Mouse (Mus musculus): Measurements from ENCODE around the gene Tbc1d32. TPM values are rescaled to one million over a fixed set of nuclear protein-coding genes. Genes with fewer than 3 reads are reported as not detected.
A peak's percentile ranks its signal among the peaks of the same experiment; 100 is the strongest.

The Tbc1d32 gene
- 1 to 10 TPM; 8.0 to 8.1 TPM for total RNA-seq (2021)
- long read RNA-seq, experiment 1, full-length matches to known transcripts, result 3 of 3 reads
- long read RNA-seq, experiment 1, partial matches to known transcripts, result 0 of 3 reads
- long read RNA-seq, experiment 1, other reads (novel, unspliced or antisense), result 0 of 3 reads
- long read RNA-seq, experiment 2, full-length matches to known transcripts, result 2 of 3 reads
- long read RNA-seq, experiment 2, partial matches to known transcripts, result 1 of 3 reads
- long read RNA-seq, experiment 2, other reads (novel, unspliced or antisense), result 0 of 3 reads

DNA sequence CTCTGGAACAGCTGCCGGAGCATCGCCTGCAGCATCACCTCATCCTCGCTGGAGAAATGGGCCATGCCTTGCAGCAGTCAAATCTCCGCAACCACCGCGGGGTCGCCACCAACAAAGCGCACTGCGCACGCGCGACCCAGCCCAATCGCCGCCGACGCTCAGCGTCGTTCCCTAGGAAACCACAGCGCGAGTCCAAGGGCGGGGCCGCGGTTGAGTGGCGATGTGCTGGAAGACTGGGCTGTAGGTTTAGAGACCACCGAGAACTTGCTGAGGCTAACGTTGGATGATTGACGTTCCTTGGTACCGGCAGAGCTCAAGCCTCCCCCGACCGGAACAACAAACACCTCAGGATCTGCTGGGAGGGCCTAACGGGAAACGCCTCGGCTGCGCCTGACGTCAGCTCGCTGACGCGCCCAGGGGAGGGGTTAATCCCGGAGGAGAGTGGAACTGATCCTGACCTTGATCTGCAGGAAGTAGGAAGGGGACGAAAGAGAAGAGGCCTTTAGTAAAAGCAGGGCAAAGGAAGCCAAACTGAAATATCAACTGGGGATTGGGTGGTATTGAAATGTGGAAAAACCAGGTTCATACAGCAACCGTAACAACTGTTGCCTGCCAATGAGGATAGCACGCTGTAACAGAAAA lies at the start of gene Tbc1d32:
TSS of gene Tbc1d32 (minus strand) at position 122 of the 642 bp plus-strand sequence.
- peak; percentile 89 to 95 for DNase-seq (ENCODE audit: low spot score in 2 of 2)

DNA sequence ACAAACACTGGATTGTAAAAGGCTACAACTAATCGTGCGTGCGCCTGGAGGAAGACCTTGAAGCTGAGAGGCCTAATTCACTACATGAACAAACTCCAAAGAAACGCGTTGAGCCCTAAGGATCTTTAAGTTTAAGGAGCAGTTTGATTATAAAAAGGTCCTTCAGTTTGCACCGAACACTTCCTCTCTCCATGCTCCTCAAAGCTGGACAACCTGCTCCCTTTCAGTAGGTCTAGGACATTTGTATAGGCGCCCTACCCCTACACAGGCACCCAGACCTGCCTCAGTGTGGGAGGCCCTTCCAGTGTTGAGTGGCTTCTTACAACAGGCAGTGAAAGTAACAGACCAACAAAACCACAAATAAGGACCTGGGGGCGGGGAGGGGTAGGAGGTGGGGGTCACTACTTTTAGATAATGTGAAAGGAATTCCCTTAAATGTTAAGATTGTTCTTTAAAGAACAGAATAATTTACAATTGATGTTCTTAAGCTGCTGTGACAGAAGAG lies 666 bp downstream of the Tbc1d32 start:
- DNase-seq (ENCODE audit: low spot score in 2 of 2), result peak in 1 of 2 experiments; percentile 11

DNA sequence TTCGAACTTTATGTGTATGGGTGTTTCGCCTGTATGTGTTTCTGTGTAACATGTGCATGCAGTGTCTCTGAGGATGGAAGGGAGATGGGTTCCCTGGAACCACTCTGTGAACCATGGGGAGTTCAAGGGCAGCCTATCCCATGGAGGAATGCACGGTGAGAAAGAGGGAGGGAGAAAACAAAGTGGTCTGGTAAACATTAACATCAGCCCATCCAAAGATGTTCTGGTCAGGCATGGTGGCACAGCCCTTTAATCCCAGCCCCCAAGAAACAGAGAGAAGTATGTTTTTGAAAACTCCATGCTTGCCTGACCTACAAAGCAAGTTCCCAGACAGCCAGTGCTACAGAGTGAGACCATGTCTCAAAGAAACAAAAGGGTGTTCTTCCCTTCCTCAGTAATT lies 12.7 kb downstream of the Tbc1d32 start:
- DNase-seq (ENCODE audit: low spot score in 2 of 2), result no peak

DNA sequence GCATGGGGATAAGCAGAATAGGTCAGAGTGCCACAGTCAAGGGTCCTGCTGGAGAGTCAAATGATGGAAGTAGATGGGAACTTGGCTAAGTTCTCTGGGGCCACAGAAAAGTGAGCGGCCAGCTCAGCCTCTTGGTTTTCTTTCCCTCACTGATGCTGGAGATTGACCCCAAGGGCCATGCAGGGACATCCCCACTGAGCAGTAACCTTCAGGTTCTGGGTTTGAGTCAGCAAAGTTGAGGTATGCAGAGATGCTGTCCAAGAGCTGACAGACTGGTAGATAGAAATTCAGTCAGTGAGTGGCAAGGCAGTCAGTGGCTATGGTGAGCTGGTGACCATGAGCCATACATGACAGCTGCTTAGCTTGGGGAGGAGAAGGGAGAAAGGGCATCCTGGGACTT lies 18.1 kb downstream of the Tbc1d32 start:
- no peak for DNase-seq (ENCODE audit: low spot score in 2 of 2)

DNA sequence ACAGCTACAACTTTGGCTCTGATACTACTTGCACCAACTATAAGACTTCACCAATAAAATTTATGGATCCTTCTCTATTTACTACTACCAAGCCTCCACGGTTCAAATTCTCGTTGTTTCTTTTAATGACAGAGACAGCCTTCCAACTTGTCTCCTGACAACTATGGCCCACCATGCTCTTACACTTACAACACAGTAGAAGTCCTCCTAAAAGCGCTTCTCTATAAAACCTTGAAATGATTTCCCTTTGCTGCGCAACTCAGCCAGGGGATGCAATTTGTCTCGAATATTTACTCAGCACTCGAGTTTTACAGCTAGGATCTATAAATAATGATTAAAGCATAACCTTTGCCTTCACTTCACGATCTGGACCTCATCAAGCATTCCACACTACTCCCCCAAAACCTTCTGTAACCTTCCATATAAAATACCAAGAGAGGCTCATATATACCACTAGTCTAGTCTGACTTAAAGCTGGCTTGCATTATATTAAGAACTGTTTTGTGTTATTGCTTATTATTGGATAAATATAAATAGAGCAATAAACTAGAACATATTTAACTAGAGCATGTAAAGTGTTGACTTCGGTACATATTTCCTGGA lies 21.6 kb downstream of the Tbc1d32 start:
- no peak for DNase-seq (ENCODE audit: low spot score in 2 of 2)

DNA sequence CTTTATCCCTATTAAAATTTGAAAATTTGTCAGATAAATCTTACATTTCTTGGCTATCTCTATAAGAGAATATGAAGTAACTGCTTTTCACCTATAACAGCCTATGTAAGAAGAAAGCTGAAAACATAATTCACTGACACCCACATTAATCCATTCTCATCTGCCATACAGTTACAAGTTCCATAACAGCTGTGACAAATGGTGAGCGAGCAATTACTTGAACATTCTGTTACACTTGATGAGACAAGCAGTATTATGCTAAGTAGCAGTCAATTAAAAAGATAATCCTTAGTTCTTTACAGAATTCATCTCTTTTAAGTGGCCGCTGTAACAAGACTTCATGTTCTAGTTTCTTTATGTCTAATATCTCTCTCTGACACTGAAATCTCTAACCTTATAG lies 24.1 kb downstream of the Tbc1d32 start:
- DNase-seq (ENCODE audit: low spot score in 2 of 2), result no peak

DNA sequence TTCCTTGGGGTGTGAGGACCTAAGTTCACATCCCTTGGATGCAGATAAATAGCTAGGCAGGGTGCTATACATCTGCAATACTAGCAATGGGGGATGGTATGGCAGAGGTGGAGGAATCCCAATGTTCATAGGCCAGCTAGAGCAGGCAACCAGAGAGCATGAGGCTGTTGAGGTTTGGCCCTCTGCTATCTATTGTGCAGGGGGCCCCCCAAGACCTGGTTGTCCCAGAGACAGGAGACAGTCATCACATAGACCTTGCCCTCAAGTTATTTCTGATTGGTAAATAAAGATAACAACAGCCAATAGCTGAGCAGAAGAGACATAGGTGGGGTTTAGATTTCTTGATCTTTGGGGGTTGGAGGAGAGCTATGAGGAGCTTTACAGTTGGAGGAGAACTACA lies 28.6 kb downstream of the Tbc1d32 start:
- no peak for DNase-seq (ENCODE audit: low spot score in 2 of 2)

DNA sequence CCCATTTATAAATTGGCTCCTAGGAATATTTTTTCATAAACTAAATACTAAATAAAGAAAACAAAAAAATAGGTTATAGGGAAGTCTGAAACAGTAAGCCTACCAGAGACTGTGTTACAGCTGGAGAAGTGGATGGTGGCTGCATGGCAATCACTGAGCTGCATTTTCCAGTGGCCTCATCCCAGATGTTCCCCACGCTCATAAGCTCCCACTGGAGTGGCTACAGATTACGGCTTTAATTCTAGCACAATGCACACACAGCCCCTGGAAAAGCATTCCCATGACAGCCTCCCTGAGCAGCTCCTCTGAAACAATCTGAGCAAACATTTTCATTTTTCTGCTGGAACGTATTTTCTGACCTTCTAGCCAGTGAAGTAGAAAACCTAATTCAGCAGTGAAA lies 29.8 kb downstream of the Tbc1d32 start:
- DNase-seq (ENCODE audit: low spot score in 2 of 2), result no peak

DNA sequence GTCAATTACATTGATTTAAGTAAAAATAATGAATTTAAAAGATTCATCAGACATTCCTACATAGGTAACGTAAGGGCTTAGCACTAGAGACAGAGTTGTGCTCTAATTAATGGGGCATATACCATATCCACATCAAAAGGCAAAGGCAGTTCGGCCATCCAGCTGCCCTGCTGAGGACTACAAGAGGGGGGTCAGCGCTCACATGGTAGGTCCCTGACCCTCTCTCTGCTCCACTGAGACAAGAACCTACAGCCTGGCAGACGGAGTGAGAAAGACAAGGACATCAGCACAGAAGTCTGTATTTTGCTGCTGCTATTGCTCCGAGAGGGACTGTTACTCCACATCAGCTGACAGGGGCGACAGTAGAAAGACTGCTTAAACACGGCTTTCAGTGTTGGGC lies 34.2 kb downstream of the Tbc1d32 start:
- DNase-seq (ENCODE audit: low spot score in 2 of 2), result no peak

DNA sequence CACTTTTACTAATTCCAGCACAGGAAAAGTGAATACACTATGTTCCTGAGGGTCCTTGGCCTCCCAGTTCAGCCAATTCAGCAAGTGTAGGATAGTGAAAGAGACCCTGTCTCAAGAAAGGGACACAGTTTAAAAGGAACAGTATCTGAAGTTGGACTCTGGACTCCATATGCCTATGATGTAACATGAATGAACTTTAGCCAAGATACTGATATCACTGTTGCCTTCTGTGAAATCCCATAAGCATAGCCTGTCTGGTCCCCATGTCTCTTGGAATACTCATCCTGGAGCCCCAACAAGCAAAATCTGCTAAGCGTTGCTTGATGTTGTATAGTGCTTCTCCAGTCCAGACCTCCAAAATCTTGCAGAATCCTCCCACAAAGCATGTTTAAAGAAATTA lies 46.8 kb downstream of the Tbc1d32 start:
- DNase-seq (ENCODE audit: low spot score in 2 of 2), result no peak

DNA sequence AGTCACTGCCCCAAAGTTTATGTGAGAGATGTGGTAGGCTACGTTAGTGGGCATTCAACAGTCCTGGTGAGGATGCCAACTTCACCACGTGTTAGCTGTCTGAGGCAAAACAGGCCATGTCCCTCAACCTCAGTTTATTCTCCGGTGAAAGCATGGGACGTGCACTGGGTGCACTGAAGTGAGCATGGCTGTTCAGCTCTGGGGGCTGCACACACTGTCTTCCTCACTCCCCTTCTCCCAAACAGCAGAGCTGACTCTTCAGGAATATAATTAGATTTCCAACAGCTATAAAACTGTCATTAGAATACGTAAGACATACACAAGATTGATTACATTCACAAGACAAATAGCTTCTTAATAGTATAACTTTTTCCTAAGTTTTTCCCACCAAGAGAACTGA lies 55.3 kb downstream of the Tbc1d32 start:
- no peak for DNase-seq (ENCODE audit: low spot score in 2 of 2)

DNA sequence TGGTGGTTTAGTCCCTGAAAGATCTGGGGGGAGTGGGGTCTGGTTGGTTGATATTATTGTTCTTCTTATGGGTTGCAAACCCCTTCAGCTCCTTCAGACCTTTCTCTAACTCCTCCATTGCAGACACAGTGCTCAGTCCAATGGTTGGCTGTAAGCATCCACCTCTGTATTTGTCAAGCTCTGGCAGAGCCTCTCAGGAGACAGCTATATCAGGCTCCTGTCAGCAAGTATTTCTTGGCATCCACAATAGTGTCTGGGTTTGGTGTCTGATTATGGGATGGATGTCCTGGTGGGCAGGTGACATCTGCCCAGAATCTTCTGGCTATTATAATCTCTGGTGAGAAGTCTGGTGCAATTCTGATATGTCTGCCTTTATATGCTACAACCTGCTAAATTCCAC lies 60.8 kb downstream of the Tbc1d32 start:
- peak in 1 of 2 experiments; percentile 31 for DNase-seq (ENCODE audit: low spot score in 2 of 2)

DNA sequence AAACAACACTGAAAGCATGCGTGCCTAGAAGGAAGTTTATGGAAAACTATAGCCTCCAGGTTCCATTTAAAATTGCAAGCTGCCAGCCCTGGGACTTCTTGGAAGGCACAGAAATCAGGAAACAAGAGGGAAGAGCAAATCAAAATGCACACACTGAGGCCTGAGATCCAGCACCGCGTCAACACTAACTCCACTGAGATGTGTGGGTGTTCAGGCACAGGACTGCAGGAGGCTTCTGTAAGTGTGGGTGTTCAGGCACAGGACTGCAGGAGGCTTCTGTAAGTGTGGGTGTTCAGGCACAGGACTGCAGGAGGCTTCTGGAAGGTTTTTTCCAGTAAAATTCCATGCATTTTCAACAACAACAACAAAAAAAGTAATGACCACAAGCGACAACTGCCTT lies 62.7 kb downstream of the Tbc1d32 start:
- peak; percentile 12 to 39 for DNase-seq (ENCODE audit: low spot score in 2 of 2)

DNA sequence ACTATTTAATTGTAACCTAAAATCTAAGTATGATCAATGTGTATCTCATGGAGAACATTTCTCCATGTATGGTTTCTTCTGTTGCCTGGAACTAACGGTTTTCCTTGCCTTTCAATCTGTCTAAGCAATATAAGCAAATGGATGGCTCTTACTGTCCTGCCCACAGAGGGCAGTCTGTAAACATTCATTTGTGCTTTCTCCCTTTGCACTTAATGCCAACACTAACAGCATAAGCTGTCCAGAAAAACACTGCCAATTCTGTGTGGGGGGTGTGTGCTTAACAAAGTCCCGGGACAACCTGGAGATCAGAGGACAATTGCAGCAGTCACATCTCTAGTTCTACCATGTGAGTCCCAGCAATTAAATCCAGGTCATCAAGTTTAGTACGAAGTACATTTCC lies 64.1 kb downstream of the Tbc1d32 start:
- DNase-seq (ENCODE audit: low spot score in 2 of 2), result no peak

DNA sequence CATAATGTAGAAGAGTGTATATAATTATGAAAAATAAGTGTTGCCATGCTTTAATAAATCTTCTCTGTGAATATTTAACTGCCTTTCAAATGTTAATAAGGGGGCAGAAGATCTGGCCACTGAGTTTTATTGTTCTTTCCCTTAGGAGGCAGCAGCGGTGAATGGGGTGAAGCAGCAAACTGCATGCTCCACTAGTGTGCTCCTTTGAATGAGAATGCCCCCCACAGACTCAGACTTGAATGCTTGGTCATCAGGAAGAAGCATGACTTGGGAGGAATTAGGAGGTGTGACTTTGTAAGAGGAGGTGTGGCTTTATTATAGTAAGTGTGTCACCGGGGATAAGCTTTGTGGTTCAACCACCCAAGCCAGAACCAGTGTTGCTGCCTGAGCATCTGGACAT lies 69.7 kb downstream of the Tbc1d32 start:
- DNase-seq (ENCODE audit: low spot score in 2 of 2), result no peak

DNA sequence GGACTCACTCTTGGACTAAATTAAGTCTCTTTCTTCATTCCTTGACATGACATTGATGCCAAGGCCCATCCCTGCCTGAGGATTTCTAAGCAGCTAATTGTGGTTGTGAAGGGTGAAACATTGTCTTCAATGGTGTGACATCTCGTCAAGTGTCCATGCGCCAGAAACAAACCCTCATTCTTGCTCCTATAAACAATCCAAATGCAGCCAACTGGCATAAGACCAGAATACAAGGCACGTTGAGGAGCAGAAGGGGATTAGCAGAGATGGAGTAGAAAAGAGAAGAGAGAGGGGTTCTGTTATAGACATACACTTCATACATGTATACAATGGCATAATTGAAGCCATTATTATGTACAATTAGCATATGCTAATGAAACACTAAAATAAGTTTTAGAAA lies 70.3 kb downstream of the Tbc1d32 start:
- no peak for DNase-seq (ENCODE audit: low spot score in 2 of 2)

DNA sequence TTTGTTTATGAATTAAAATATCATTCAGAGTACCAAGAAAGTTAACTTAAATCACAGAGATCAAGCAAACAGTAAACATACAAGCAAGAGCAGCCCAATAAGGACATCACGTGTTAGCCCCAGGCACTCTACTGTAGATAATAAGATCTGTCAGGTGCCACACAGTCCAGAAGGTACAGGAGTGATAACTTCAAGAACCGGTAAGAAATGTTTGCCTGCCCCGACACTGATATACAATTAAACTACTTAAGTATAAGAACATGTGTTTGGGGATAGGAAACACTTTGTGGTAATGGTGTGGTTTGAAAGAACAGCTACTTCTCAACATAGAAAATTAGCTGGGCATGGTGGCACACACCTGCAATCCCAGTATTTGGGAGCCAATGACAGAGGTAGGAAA lies 71.5 kb downstream of the Tbc1d32 start:
- DNase-seq (ENCODE audit: low spot score in 2 of 2), result no peak

DNA sequence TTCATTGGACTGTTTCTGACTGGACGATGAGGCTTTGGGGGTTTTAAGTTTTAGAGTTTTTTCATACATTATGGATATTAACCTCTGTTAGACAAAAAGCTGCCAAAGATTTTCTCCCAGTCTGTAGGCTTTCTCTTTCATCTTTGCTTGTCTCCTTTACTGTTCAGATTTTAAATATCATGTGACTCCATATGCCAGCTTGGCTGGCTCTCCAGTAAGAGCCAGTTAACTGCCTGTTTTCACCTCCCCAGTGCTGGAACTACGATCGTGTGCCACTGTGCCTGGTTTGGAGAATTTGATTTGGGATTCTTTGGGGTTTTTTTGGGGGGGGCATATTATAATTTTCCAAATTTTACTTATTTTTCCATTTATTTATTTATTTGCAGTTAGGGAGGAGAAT lies 79.6 kb downstream of the Tbc1d32 start:
- DNase-seq (ENCODE audit: low spot score in 2 of 2), result no peak

DNA sequence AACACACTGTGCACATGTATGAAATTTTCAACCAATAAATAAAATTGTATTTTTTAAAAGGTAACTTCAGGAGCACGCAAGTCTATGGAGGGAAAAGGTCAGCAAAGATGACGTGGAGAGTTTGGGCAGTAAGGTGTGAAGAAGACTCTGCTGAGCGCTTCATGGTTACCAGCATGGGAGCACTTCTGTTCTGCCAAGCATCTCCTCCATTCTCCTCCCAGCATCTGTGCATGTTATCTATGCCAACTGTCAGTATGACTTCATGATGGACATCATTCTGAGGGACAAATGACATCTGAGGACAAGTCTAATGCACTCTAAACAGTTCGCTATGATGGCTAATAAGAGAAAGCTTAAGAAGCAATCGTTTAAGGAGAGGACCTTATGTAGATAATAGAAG lies 91.3 kb downstream of the Tbc1d32 start:
- DNase-seq (ENCODE audit: low spot score in 2 of 2), result no peak

DNA sequence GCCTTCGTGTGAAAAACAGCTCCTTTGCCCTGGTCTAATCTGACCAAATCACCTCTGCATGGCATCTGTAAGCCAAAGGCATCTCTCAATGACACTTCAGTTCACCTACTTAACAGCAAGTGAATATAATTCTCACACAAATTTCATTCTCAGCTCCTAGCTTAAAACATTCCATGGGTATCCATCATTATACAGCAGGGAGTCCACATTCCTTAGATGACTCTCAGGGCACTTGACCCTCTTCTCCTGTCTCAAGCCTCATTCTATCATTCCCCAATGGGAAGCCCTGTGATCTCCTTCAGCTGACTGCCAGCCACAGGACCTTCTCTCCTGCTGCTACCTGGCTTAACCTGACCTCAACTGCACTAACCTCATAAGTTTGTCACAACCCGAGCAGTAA lies 98.8 kb downstream of the Tbc1d32 start:
- no peak for DNase-seq (ENCODE audit: low spot score in 2 of 2)

DNA sequence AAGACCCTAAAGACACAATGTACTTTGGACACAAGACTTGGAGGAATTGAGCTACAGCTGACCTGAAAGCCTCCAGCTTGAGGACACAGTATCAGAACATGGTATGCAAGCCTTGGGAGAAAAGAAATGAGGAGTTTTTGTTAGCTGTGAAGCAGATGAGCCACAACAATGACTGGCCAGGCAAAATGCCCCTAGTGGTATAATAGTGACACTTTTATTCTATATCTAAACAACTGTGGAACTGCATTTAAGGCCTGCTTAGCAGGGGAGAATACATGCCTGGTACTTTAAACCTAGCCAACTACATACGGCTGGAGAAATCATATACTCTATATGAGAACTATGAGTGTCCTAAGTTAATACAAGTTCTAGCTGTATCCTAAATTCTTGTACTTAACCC lies 101.5 kb downstream of the Tbc1d32 start:
- no peak for DNase-seq (ENCODE audit: low spot score in 2 of 2)

DNA sequence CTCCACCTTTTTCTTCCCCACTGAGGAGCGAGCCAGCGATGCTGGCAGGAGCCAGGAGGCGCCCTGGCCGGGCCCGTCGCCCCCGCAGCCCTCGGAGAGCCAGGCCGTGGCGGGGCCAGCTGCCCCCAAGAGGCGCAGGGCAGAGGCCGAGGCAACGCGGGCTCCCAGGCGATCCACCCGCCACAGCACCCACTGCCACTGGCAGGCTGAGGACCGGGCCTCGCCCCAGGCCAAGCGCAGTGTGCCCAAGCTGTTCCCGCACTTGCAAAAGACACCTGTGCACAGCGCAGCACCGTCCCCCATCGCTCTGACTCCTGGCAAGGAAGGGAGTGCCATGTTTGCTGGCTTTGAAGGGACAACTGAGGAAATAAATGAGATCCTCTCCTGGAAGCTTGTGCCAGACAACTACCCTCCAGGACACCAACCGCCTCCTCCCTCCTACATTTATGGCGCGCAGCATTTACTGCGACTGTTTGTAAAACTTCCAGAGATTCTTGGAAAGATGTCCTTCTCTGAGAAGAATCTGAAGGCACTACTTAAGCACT lies 112.8 kb downstream of the Tbc1d32 start:
- peak; percentile 40 to 62 for DNase-seq (ENCODE audit: low spot score in 2 of 2)

Measured in left cerebral cortex, adult 18-20 months (tissue).